Mouse (Mus musculus): ENCODE measurements around the gene Prkab1.

DNA sequence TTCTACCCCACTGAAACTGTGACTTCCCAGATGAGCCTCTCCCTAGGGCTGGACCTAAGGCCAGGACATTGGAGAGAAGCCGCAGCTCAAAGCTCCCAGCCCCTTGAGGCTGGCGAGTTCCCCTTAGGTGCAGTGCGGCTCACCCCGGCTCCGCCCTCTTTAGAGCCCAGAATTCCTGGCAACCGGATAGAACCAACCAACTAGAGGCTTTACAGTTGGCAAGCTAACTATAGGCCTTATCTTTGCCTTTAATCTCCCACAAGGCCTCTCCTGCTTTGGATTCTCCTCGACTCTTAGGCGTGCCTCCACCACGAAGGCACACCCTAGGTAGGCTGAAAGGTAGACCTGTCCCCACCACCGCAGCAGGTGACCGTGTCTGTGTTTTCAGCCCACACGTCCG is 16.6 kb downstream of the Prkab1 start:
- TF ChIP-seq EP300 (IDR thresholded peaks at IDR 0.05; ENCODE audit: low read depth) (no peak), CTCF (IDR thresholded peaks at IDR 0.05; ENCODE audit: low read depth) (no peak)
